Mouse (Mus musculus) central nervous system, embryonic 18 days (tissue): Measurements from ENCODE around the gene Ifnk. TPM values are rescaled to one million over a fixed set of nuclear protein-coding genes. Genes with fewer than 3 reads are reported as not detected.

Source experiments
- polyA plus RNA-seq: library from polyadenylated mRNA; depleted of rRNA; stranded (reverse); fragments of >200 nt; gene quantifications from 2 replicates; pipeline ENCODE4 v1.2.3, GENCODE M21; 2012; rRNA removed

The Ifnk gene
- not detected in 2 replicates for polyA plus RNA-seq

GRCm38 (mm10) chr4:35151756-35152155 is at the start of gene Ifnk:
Ifnk (plus strand) TSS chr4:35152056.

GRCm38 (mm10) chr4:35156751-35157611 is 5.1 kb downstream of the Ifnk start, which contains the start of gene Mob3b:
Mob3b (minus strand) TSS chr4:35157484.

Other genes starting within 250 kb of the Ifnk start
- gene Mob3b, start 5.4 kb downstream of the Ifnk start, polyA plus RNA-seq, result 1.3 and 1.5 TPM in 2 replicates
- 44.1 and 48.5 TPM in 2 replicates for gene C9orf72, start 74.1 kb downstream of the Ifnk start, polyA plus RNA-seq